Mouse (Mus musculus): Measurements from ENCODE around the gene Peak1.

Peak1 gene

GRCm38 (mm10) chr9:56415935-56416607, 1.8 kb downstream of the Peak1 start:
- DNase-seq = no peak

GRCm38 (mm10) chr9:56415393-56415792, 2.5 kb downstream of the Peak1 start:
- DNase-seq = peak; percentile 80

GRCm38 (mm10) chr9:56414322-56414721, 3.5 kb downstream of the Peak1 start:
- no peak for DNase-seq

- no peak for DNase-seq
Observed at GRCm38 (mm10) chr9:56412716-56413115, 5.2 kb downstream of the Peak1 start.

- DNase-seq = no peak
Observed at GRCm38 (mm10) chr9:56409928-56410327, 7.9 kb downstream of the Peak1 start.

- no peak for DNase-seq
Observed at GRCm38 (mm10) chr9:56404619-56405018, 13.2 kb downstream of the Peak1 start.

GRCm38 (mm10) chr9:56396306-56396705, 21.6 kb downstream of the Peak1 start:
- DNase-seq = no peak

- DNase-seq = no peak
Observed at GRCm38 (mm10) chr9:56392857-56393256, 25.0 kb downstream of the Peak1 start.

- no peak for DNase-seq
Observed at GRCm38 (mm10) chr9:56382786-56383185, 35.1 kb downstream of the Peak1 start.

- no peak for DNase-seq
Observed at GRCm38 (mm10) chr9:56374401-56374800, 43.5 kb downstream of the Peak1 start.

GRCm38 (mm10) chr9:56370710-56371109, 47.2 kb downstream of the Peak1 start:
- no peak for DNase-seq

GRCm38 (mm10) chr9:56368814-56369213, 49.1 kb downstream of the Peak1 start:
- no peak for DNase-seq

GRCm38 (mm10) chr9:56363306-56363705, 54.6 kb downstream of the Peak1 start:
- DNase-seq = no peak

- no peak for DNase-seq
Observed at GRCm38 (mm10) chr9:56359261-56359660, 58.6 kb downstream of the Peak1 start.

GRCm38 (mm10) chr9:56355186-56355585, 62.7 kb downstream of the Peak1 start:
- no peak for DNase-seq

- DNase-seq = no peak
Observed at GRCm38 (mm10) chr9:56346321-56346720, 71.5 kb downstream of the Peak1 start.

- no peak for DNase-seq
Observed at GRCm38 (mm10) chr9:56339426-56340195, 78.3 kb downstream of the Peak1 start.

- no peak for DNase-seq
Observed at GRCm38 (mm10) chr9:56334363-56334762, 83.5 kb downstream of the Peak1 start.

- no peak for DNase-seq
Observed at GRCm38 (mm10) chr9:56332774-56333173, 85.1 kb downstream of the Peak1 start.

GRCm38 (mm10) chr9:56326511-56327005, 91.3 kb downstream of the Peak1 start:
- DNase-seq = no peak

GRCm38 (mm10) chr9:56325725-56326124, 92.1 kb downstream of the Peak1 start:
- DNase-seq = no peak

- DNase-seq = no peak
Observed at GRCm38 (mm10) chr9:56324576-56325355, 93.1 kb downstream of the Peak1 start.

GRCm38 (mm10) chr9:56321291-56321690, 96.6 kb downstream of the Peak1 start:
- no peak for DNase-seq

Data from cerebellum, adult 11-12 months (tissue).